Mouse (Mus musculus) cerebellum, adult 2 months (tissue): ENCODE data around the gene Ccer1.

ENCODE experiments used
- CTCF ChIP-seq: fragments of 200-500 bp; IDR thresholded peaks from 2 replicates; pipeline ENCODE4 v1.5.1; 2011; ENCODE audit warnings: low read depth, mild to moderate bottlenecking, control low read depth, low read length, moderate library complexity, borderline replicate concordance; ENCODE audit not compliant: insufficient read depth
- POLR2A ChIP-seq: fragments of 200-500 bp; IDR thresholded peaks from 2 replicates; pipeline ENCODE4 v1.6.1; 2011; ENCODE audit warnings: low read length, control low read depth, borderline replicate concordance; ENCODE audit not compliant: insufficient read depth

DNA sequence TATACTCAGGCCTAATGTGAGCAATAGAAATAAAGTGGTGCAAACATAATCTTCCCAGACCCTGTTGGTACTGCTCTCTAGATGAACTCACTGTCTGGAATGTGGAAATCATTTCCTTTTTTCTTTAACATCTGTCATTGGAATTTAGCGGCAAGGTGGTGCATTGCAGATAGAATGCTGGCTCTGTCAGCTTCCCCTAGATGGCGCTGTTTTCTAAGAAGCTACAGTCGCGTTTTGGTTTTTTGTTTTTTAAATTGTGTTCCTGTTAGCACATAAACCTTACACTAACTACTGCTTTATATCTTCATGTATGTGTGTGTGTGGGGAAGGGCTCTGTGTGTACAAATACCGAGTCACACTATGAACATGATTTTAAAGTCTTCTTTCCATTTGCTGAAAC, 19.8 kb downstream of the Ccer1 start:
- no peak for TF ChIP-seq POLR2A
- TF ChIP-seq CTCF: peak; percentile 73; the same call in 1 of the 2 replicates
